Mouse (Mus musculus): Measurements from ENCODE around the gene Golt1a. TPM values are rescaled to one million over a fixed set of nuclear protein-coding genes. Genes with fewer than 3 reads are reported as not detected.

Gene Golt1a
- polyA plus RNA-seq, 1 experiment: not detected

GRCm38 (mm10) chr1:133350210-133350609 lies 40.6 kb downstream of the Golt1a start, which contains the start of gene Ren1:
Gene Ren1, plus strand, starts transcription at chr1:133350510.
- no peak for DNase-seq (ENCODE audit: low read depth)
- TF ChIP-seq CTCF (IDR thresholded peaks at IDR 0.05; ENCODE audit: borderline replicate concordance, extremely low read depth, insufficient read depth, insufficient read length): no peak
- no peak for TF ChIP-seq POLR2A (IDR thresholded peaks at IDR 0.05; ENCODE audit: borderline replicate concordance, extremely low read depth, insufficient read depth, insufficient read length, poor library complexity, severe bottlenecking)

DNA sequence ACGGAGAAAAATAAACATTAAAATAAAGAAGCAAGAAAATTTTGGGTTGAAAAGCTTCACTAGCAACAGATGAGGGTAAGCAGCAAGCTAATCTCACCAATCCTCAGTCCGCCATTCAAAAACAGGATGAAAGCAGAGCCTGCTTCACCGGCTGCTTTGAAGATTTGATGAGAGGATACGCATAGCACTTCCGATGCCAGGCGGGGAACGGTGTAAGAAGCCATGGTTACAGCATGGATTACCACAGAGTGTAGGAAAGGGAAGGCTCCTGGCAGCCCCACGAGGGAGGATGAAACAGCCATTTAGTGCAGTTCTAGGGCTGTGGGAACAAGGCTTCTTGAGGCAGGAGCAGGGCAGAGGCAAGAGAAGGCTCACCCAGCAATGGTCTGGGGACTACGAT lies 42.2 kb downstream of the Golt1a start:
- TF ChIP-seq CTCF (IDR thresholded peaks at IDR 0.05; ENCODE audit: borderline replicate concordance, extremely low read depth, insufficient read depth, insufficient read length) (no peak), POLR2A (IDR thresholded peaks at IDR 0.05; ENCODE audit: borderline replicate concordance, extremely low read depth, insufficient read depth, insufficient read length, poor library complexity, severe bottlenecking) (no peak)

DNA sequence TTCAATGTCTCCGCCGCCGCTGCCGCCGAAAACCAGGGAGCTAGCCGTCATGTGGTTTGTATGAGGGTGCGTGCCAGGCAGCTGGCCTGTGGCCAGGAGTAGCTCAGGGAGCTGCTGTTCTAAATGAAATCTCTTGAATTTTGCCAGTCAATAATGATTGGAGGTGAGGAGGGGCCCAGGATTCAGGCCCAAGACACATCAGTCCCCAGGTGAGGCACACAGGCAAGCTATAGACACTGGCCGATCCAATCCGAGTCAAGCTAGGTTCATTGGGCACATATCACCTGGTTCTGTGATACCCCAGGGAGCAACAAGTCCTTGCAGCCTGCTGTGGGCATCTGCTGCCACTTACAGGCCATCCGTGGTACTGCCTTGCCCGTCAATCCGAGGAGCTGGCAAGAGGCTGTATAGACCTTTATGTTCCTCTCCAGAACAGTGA lies 43.8 kb downstream of the Golt1a start:
- DNase-seq (ENCODE audit: low read depth): peak; percentile 91
- TF ChIP-seq POLR2A (IDR thresholded peaks at IDR 0.05; ENCODE audit: borderline replicate concordance, extremely low read depth, insufficient read depth, insufficient read length, poor library complexity, severe bottlenecking) (no peak), CTCF (IDR thresholded peaks at IDR 0.05; ENCODE audit: borderline replicate concordance, extremely low read depth, insufficient read depth, insufficient read length) (peak; percentile 99)

More for the DNA sequence above, 42.2 kb downstream of the Golt1a start:
- DNase-seq (ENCODE audit: low read depth): peak; percentile 67

GRCm38 (mm10) chr1:133355469-133355868 lies 45.9 kb downstream of the Golt1a start:
- no peak for DNase-seq (ENCODE audit: low read depth)
- TF ChIP-seq CTCF (IDR thresholded peaks at IDR 0.05; ENCODE audit: borderline replicate concordance, extremely low read depth, insufficient read depth, insufficient read length) (no peak), POLR2A (IDR thresholded peaks at IDR 0.05; ENCODE audit: borderline replicate concordance, extremely low read depth, insufficient read depth, insufficient read length, poor library complexity, severe bottlenecking) (no peak)

DNA sequence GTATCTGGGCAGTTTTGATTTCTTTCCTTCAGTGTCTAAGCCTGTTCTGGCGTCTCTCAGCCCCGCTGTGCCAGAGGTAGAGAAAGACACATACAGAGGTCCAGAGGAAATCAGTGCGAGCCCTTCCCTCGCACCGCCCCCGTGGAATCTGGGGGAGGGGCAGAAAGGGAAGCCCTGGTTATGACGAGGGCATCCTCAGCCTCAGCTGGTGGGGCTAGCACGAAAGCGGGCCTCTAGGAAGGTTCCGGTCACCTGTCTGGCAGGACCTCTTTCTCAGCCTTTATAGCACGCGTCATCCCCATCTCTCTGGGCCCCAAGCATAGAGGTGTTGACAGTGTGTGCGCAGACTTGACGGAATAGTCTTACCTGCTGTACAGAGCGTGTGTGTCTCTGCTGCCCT lies 46.3 kb downstream of the Golt1a start:
- TF ChIP-seq POLR2A (IDR thresholded peaks at IDR 0.05; ENCODE audit: borderline replicate concordance, extremely low read depth, insufficient read depth, insufficient read length, poor library complexity, severe bottlenecking) (no peak), CTCF (IDR thresholded peaks at IDR 0.05; ENCODE audit: borderline replicate concordance, extremely low read depth, insufficient read depth, insufficient read length) (no peak)
- DNase-seq (ENCODE audit: low read depth): no peak

DNA sequence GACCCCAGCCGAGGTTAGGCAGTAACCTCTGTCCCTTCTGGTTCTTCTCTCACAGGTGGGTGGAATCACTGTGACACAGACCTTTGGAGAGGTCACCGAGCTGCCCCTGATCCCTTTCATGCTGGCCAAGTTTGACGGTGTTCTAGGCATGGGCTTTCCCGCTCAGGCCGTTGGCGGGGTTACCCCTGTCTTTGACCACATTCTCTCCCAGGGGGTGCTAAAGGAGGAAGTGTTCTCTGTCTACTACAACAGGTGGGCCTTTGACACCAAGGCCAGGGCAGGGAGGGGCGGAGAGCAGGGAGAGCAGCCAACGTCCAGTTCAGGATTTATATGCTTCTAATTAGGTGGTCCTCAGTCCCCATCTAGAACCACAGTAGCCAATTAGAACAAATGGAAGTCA lies 46.7 kb downstream of the Golt1a start:
- no peak for DNase-seq (ENCODE audit: low read depth)
- no peak for TF ChIP-seq CTCF (IDR thresholded peaks at IDR 0.05; ENCODE audit: borderline replicate concordance, extremely low read depth, insufficient read depth, insufficient read length)

GRCm38 (mm10) chr1:133361006-133361405 lies 51.4 kb downstream of the Golt1a start:
- no peak for DNase-seq (ENCODE audit: low read depth)
- no peak for TF ChIP-seq CTCF (IDR thresholded peaks at IDR 0.05; ENCODE audit: borderline replicate concordance, extremely low read depth, insufficient read depth, insufficient read length)
- no peak for TF ChIP-seq POLR2A (IDR thresholded peaks at IDR 0.05; ENCODE audit: borderline replicate concordance, extremely low read depth, insufficient read depth, insufficient read length, poor library complexity, severe bottlenecking)

GRCm38 (mm10) chr1:133362103-133362502 lies 52.5 kb downstream of the Golt1a start:
- DNase-seq (ENCODE audit: low read depth): no peak
- no peak for TF ChIP-seq CTCF (IDR thresholded peaks at IDR 0.05; ENCODE audit: borderline replicate concordance, extremely low read depth, insufficient read depth, insufficient read length)
- no peak for TF ChIP-seq POLR2A (IDR thresholded peaks at IDR 0.05; ENCODE audit: borderline replicate concordance, extremely low read depth, insufficient read depth, insufficient read length, poor library complexity, severe bottlenecking)

DNA sequence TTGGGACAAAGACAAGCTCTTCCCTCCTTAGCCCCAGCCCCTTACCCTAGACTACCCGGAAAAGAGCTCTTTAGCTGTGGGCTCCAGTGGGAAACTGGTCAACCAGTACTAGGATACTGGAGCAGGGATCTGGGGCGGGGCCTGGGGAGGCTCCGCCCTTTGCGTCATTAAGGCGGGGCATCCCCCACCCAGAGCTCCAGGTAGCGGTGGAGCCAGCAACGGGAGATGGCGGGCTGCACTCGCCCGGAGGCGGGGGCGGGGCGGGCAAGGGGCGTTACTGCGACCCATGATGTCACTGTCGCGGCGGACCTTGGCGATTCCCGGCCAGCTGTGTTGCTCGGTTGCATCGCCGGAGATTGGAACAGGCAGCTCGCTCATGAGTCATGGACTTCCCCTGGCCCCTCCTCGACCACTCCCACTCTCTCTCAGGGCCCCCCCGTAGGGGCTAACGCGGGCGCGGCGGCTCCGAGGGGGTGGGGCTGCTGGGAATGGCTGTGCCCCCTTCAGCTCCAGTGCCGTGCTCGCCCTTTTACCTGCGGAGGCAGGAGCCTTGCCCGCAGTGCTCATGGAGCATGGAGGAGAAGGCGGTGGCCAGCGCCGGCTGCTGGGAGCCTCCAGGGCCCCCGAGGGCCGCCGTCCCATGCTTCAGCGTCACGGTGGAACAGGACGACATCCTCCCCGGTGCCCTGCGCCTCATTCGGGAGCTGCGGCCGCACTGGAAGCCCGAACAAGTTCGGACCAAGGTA lies 53.8 kb downstream of the Golt1a start, which contains the start of gene Etnk2:
TSS of gene Etnk2 (plus strand) at position 297 of the 746 bp plus-strand sequence.
- TF ChIP-seq CTCF (IDR thresholded peaks at IDR 0.05; ENCODE audit: borderline replicate concordance, extremely low read depth, insufficient read depth, insufficient read length) (no peak), POLR2A (IDR thresholded peaks at IDR 0.05; ENCODE audit: borderline replicate concordance, extremely low read depth, insufficient read depth, insufficient read length, poor library complexity, severe bottlenecking) (no peak)
- DNase-seq (ENCODE audit: low read depth): peak; percentile 82

DNA sequence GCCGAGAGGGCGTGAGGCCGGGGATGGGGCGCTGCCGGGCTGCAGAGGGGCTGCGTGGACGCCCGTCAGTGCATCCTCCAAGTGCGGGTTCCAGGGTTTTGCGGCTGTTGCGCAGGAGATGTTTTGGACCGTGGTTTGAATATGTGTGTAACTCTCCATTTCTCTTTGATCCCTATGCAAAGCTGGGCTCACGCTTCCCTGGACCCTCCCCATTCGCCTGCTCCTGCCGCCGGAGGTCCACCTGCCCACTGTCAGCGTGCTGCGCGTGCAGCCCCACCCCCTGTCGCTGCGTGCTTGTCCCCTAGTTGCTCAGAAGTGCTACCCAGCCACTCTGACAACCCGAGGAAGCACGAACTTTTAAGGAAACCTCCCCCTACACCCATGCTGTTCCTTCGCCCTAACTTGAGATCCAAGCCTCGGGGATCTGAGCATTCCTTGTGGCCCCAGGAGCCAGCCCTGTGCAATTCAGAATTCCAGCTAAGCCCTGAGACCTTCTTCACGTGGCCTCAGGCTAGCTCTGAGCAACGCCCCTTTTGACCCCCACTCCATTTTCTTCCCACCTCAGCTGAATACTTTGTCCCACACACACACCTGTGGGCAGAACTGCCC lies 54.5 kb downstream of the Golt1a start:
- no peak for DNase-seq (ENCODE audit: low read depth)
- TF ChIP-seq CTCF (IDR thresholded peaks at IDR 0.05; ENCODE audit: borderline replicate concordance, extremely low read depth, insufficient read depth, insufficient read length): no peak
- no peak for TF ChIP-seq POLR2A (IDR thresholded peaks at IDR 0.05; ENCODE audit: borderline replicate concordance, extremely low read depth, insufficient read depth, insufficient read length, poor library complexity, severe bottlenecking)

DNA sequence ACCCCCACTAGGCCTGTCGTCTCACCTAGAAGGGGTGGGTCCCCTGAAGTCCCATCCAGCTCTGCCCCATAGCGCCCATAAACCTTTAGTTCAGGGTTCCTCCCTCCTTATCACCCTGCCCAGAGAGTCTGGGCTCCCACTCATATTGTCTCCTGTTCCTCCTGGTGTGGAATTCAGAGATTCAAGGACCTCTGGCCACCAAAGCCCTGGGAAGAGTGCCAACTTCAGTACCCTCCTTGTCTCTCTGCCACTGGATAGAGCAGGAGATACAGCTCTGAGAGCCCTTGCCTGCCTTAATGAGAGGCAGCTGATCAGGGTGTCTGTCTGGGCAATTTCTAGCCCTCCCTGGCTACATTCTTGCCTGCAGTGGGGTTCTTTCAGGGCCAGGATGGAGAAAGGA lies 55.3 kb downstream of the Golt1a start:
- TF ChIP-seq CTCF (IDR thresholded peaks at IDR 0.05; ENCODE audit: borderline replicate concordance, extremely low read depth, insufficient read depth, insufficient read length) (no peak), POLR2A (IDR thresholded peaks at IDR 0.05; ENCODE audit: borderline replicate concordance, extremely low read depth, insufficient read depth, insufficient read length, poor library complexity, severe bottlenecking) (no peak)
- no peak for DNase-seq (ENCODE audit: low read depth)
